In genomic region chr19:14449738-14450137, GRCm38 (mm10) we compare ENCODE assay signal across 9 mouse cellular contexts.
A peak's percentile ranks its signal among the peaks of the same experiment; 100 is the strongest.
DNase-seq lines count a peak whose midpoint lies in the region; ATAC-seq lines count a peak whose summit lies in the region.
"Had no signal": no experiment of that assay in that cellular context is flagged by ENCODE, and none has a peak within 500 bp of the region (broad histone marks: within the 10 kb centered on the region; RNA-seq: fewer than 3 reads in every experiment).

No protein-coding gene starts in this region.

- no peaks in the 10 kb centered on the region for H3K4me1 ChIP-seq in midbrain, embryonic 15.5 days
- H3K4me1 ChIP-seq: neural tube, embryonic 12.5 days had no signal

- no peak overlapping the region for H3K4me2 ChIP-seq in midbrain, embryonic 15.5 days
- H3K4me2 ChIP-seq: neural tube, embryonic 12.5 days had no signal

- no peaks in the 10 kb centered on the region for H3K27me3 ChIP-seq in splenic B cell, adult 2 months (ENCODE audit: control insufficient read depth, insufficient read depth, low read length, poor library complexity, severe bottlenecking)
- no peaks in the 10 kb centered on the region for H3K27me3 ChIP-seq in midbrain, embryonic 15.5 days (replicated peaks)
- H3K27me3 ChIP-seq: neural tube, embryonic 12.5 days had no signal

- H3K27ac ChIP-seq in midbrain, embryonic 15.5 days: no peak overlapping the region
- H3K27ac ChIP-seq: neural tube, embryonic 12.5 days had no signal

- WGBS in midbrain, embryonic 15.5 days: 81% methylated on average over 3 of the region's 3 CpGs

- no peaks in the 10 kb centered on the region for H3K9me3 ChIP-seq in midbrain, embryonic 15.5 days
- H3K9me3 ChIP-seq: neural tube, embryonic 12.5 days had no signal

- DNase-seq in layer of hippocampus, adult 11-12 months (ENCODE audit: low spot score): peak; percentile 21
- no peak for DNase-seq in layer of hippocampus, postnatal 14 days (ENCODE audit: low spot score in 2 of 2)
- DNase-seq in R1 (ENCODE audit: low read depth, low spot score): peak; percentile 75
- DNase-seq in kidney, postnatal 14 days: peak; percentile 19
- DNase-seq in splenic B cell, adult 2 months (ENCODE audit: low read depth, low spot score): peak; percentile 54
- no peak for DNase-seq in layer of hippocampus, adult 9-11 months
- no peak for DNase-seq in right cerebral cortex, postnatal 14 days

- no peak for ATAC-seq in midbrain, embryonic 15.5 days (replicated peaks)

- peaks cover 9% of the 10 kb centered on the region for H3K36me3 ChIP-seq in splenic B cell, adult 2 months (ENCODE audit: control insufficient read depth, insufficient read depth, low read length, poor library complexity, severe bottlenecking)
- peaks cover 4% of the 10 kb centered on the region; the same call in 1 of the 2 replicates for H3K36me3 ChIP-seq in midbrain, embryonic 15.5 days (replicated peaks)

- H3K9ac ChIP-seq in midbrain, embryonic 15.5 days: no peak overlapping the region
- H3K9ac ChIP-seq: neural tube, embryonic 12.5 days had no signal

- H3K4me3 ChIP-seq in midbrain, embryonic 15.5 days: no peak overlapping the region
- H3K4me3 ChIP-seq: neural tube, embryonic 12.5 days had no signal

Comparison
In these comparisons a context has a peak if more than half of its experiments do, and no peak if none do; other contexts are left out.
1. DNase-seq: peak in layer of hippocampus, adult 11-12 months (single experiment), R1 (single experiment), kidney, postnatal 14 days (single experiment) and splenic B cell, adult 2 months (single experiment); none in layer of hippocampus, postnatal 14 days (0 of 2), layer of hippocampus, adult 9-11 months (single experiment) and right cerebral cortex, postnatal 14 days (single experiment).